Mouse (Mus musculus) heart, adult 9 months (tissue): Measurements from ENCODE around the gene Scnn1b.

ENCODE experiments used
- DNase-seq, 2 experiments: peaks; one replicate each; pipeline ENCODE4 v3.0.0; 2022; ENCODE audit warnings: low spot score in 2 of 2

Scnn1b gene

GRCm38 (mm10) chr7:121913944-121914343 lies 49.1 kb downstream of the Scnn1b start:
- no peak for DNase-seq

GRCm38 (mm10) chr7:121924361-121924760 lies 59.5 kb downstream of the Scnn1b start:
- no peak for DNase-seq

- no peak for DNase-seq
Observed at GRCm38 (mm10) chr7:121927882-121928281, 63.0 kb downstream of the Scnn1b start.

- DNase-seq: no peak
Observed at GRCm38 (mm10) chr7:121931246-121931645, 66.4 kb downstream of the Scnn1b start.

GRCm38 (mm10) chr7:121933675-121934074 lies 68.8 kb downstream of the Scnn1b start:
- peak; percentile 20 to 23 for DNase-seq

GRCm38 (mm10) chr7:121934346-121934745 lies 69.5 kb downstream of the Scnn1b start:
- no peak for DNase-seq

GRCm38 (mm10) chr7:121935906-121936794 lies 71.3 kb downstream of the Scnn1b start:
- DNase-seq: peak; percentile 60 to 65

GRCm38 (mm10) chr7:121936861-121937630 lies 72.2 kb downstream of the Scnn1b start:
- DNase-seq: no peak

- no peak for DNase-seq
Observed at GRCm38 (mm10) chr7:121938124-121938891, 73.5 kb downstream of the Scnn1b start.

- no peak for DNase-seq
Observed at GRCm38 (mm10) chr7:121939244-121939643, 74.4 kb downstream of the Scnn1b start.

GRCm38 (mm10) chr7:121939729-121940128 lies 74.9 kb downstream of the Scnn1b start:
- no peak for DNase-seq

GRCm38 (mm10) chr7:121941016-121941415 lies 76.2 kb downstream of the Scnn1b start:
- no peak for DNase-seq

GRCm38 (mm10) chr7:121941640-121942039 lies 76.8 kb downstream of the Scnn1b start:
- no peak for DNase-seq

- DNase-seq: no peak
Observed at GRCm38 (mm10) chr7:121942371-121942770, 77.5 kb downstream of the Scnn1b start.

GRCm38 (mm10) chr7:121946196-121946595 lies 81.4 kb downstream of the Scnn1b start:
- DNase-seq: no peak

- DNase-seq: no peak
Observed at GRCm38 (mm10) chr7:121947513-121947912, 82.7 kb downstream of the Scnn1b start.

GRCm38 (mm10) chr7:121954891-121955669 lies 90.2 kb downstream of the Scnn1b start:
- DNase-seq: no peak

GRCm38 (mm10) chr7:121955802-121956201 lies 91.0 kb downstream of the Scnn1b start:
- DNase-seq: no peak

- DNase-seq: no peak
Observed at GRCm38 (mm10) chr7:121961913-121962570, 97.2 kb downstream of the Scnn1b start.

- no peak for DNase-seq
Observed at GRCm38 (mm10) chr7:121962571-121962959, 97.7 kb downstream of the Scnn1b start.
